Mouse (Mus musculus) midbrain, embryonic 10.5 days (tissue): ENCODE measurements around the gene Clec2g. TPM values are rescaled to one million over a fixed set of nuclear protein-coding genes. Genes with fewer than 3 reads are reported as not detected.
"Not testable (repeated sequence)": the region's sequence is repeated elsewhere in the genome, so short reads cannot be mapped to it uniquely, and the experiment has no call there.

Source experiments
- DNase-seq: peaks from one replicate; pipeline ENCODE4 v3.0.0-alpha.2; 2017; ENCODE audit warnings: low spot score
- H3K27ac ChIP-seq: fragments of 300-500 bp; sonication (generic); replicated peaks from 2 replicates; pipeline ENCODE4 v1.5.1; 2016; ENCODE audit warnings: mild to moderate bottlenecking
- H3K27me3 ChIP-seq: fragments of 300-500 bp; sonication (generic); 2 replicates; pipeline ENCODE4 v1.6.1; 2016; ENCODE audit warnings: low read depth, mild to moderate bottlenecking; ENCODE audit not compliant: poor library complexity, severe bottlenecking
- H3K36me3 ChIP-seq: fragments of 300-500 bp; sonication (generic); 2 replicates; pipeline ENCODE4 v1.6.1; 2016; ENCODE audit warnings: mild to moderate bottlenecking, moderate library complexity
- H3K4me1 ChIP-seq: fragments of 300-500 bp; sonication (generic); 2 replicates; pipeline ENCODE4 v1.6.1; 2016
- H3K4me3 ChIP-seq: fragments of 300-500 bp; sonication (generic); 2 replicates; pipeline ENCODE4 v1.5.1; 2016; ENCODE audit warnings: mild to moderate bottlenecking, moderate library complexity
- H3K9me3 ChIP-seq: fragments of 300-500 bp; sonication (generic); replicated peaks from 2 replicates; pipeline ENCODE4 v1.6.1; 2016; ENCODE audit warnings: mild to moderate bottlenecking
- WGBS: fragments of 180-500 bp; shearing (Covaris S2); methylation state at CpG from one replicate; pipeline ENCODE4 v1.1.7; 2016; 5-methylcytosine and 5-hydroxymethylcytosine counted together
- polyA plus RNA-seq: library from polyadenylated mRNA; unstranded; fragments of >200 nt; fragmentation: Nextera tagmentation; extraction: Ambion mirVana; gene quantifications from 2 replicates; pipeline ENCODE4 v1.2.1, GENCODE M21; 2016

Gene Clec2g
- polyA plus RNA-seq, 1 experiment from 2014 or later: not detected

DNA sequence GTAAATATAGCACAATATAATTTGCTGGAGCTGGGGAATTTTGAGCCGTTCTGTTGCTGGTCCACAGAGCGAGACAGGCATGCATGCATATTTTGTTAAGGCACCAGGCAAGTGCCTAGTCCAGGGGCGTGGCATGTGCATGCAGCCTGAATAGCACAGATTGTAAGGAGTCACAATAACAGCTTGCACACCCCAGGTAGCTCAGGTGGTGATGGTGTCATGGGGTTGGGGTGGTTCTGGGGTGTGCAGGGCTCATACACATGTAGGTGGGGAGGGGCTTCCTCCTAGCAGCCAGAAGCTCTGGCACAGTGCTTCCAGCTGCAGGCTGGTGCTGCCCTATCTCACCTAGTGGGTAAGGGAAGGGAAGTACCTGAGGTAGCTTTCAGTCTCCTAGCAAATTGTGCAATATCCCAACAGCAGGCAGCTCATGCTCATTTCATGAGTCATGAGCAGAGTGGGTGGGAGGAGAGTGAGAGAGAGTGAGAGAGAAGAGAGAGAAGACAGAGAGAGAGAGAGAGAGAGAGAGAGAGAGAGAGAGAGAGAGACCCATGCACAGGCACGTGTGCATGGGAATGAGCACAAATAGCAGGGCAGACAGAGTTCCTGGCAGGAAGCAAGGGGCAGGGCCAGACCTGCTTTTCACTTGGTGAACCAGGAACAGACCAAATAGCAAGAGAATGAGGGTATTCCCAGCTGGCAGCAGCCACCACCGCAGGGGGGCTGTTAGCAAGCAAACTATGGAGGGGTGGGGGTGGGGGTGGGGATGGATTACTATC lies 7.7 kb downstream of the Clec2g start:
- WGBS: 88% methylated on average over 5 of the region's 5 CpGs
- H3K27me3 ChIP-seq: no peaks in the 10 kb centered on the region
- no peaks in the 10 kb centered on the region for H3K4me1 ChIP-seq
- H3K9me3 ChIP-seq: peaks cover 8% of the 10 kb centered on the region; the same call in 1 of the 2 replicates
- no peak for DNase-seq
- no peak overlapping the region for H3K27ac ChIP-seq
- no peak overlapping the region for H3K4me3 ChIP-seq
- H3K36me3 ChIP-seq: no peaks in the 10 kb centered on the region

DNA sequence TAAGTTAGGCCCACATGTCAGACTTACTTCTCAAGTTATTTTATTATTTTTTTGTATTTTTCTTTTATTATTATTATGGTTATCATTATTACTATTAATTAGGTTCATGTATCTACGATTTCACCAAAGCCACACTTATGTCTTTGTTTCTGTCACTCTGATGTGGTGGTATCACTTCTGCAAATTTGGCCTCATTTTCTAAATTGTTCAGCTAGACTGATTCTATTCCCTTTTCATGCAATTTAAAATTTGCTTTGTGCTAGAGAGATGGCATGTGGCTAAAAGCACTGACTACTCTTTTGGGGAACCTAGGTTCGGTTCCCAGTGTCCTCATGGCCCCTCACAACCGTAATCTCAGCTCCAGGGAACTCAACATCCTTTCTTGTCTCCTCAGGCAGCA lies 11.4 kb downstream of the Clec2g start:
- 90% methylated on average over 3 of the region's 3 CpGs for WGBS
- DNase-seq: no peak
- Histone ChIP-seq H3K36me3 (no peaks in the 10 kb centered on the region), H3K4me1 (no peaks in the 10 kb centered on the region), H3K27ac (no peak overlapping the region), H3K9me3 (peaks cover 8% of the 10 kb centered on the region; the same call in 1 of the 2 replicates), H3K4me3 (no peak overlapping the region), H3K27me3 (no peaks in the 10 kb centered on the region)

DNA sequence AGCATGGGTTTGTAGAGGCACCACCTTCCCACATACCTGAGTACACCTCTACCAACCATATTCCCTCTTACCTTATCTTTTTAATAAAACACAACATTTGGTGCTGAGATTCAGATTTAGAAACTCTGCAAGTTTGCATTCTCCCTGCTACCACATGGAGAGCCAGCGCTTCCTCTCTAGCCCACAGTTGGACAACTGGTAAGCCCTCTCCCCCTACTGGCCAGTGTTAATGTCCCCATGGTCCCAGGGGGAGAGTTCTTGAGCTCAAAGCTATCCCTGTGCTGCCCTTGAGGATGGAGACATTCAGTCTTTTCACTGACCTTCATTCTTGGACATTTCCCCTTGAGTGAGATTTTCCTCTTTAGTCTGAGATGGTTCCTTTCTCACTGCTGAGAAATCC lies 26.9 kb downstream of the Clec2g start:
- no peak overlapping the region for H3K27ac ChIP-seq
- H3K36me3 ChIP-seq: no peaks in the 10 kb centered on the region
- no peak overlapping the region for H3K4me3 ChIP-seq
- H3K9me3 ChIP-seq: no peaks in the 10 kb centered on the region
- no peaks in the 10 kb centered on the region for H3K4me1 ChIP-seq
- WGBS: 92% methylated on average over 1 of the region's 1 CpGs
- no peaks in the 10 kb centered on the region for H3K27me3 ChIP-seq
- DNase-seq: no peak

DNA sequence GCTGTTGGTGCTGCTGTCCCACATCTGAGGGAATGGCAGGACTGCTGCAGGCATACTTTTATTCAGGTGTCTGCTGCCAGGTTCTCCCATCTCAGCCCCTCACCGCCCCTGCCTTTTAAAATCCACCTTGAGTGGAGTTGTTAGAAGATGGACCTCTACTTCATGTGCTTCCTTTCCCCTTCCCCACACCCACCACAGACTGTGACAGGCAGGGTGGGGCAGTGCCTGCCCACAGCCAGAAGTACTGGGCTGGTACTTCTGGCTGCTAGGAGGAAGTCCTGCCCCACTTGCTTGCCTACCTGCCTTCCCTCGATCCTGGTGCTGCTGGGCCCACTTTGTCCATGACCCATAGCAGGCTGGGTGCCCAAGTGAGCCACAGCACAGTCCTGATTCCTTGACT lies 27.9 kb downstream of the Clec2g start:
- 88% methylated on average over 2 of the region's 2 CpGs for WGBS
- not testable (repeated sequence) for H3K36me3 ChIP-seq, DNase-seq, H3K4me1 ChIP-seq, H3K4me3 ChIP-seq, H3K27ac ChIP-seq, H3K9me3 ChIP-seq, H3K27me3 ChIP-seq

DNA sequence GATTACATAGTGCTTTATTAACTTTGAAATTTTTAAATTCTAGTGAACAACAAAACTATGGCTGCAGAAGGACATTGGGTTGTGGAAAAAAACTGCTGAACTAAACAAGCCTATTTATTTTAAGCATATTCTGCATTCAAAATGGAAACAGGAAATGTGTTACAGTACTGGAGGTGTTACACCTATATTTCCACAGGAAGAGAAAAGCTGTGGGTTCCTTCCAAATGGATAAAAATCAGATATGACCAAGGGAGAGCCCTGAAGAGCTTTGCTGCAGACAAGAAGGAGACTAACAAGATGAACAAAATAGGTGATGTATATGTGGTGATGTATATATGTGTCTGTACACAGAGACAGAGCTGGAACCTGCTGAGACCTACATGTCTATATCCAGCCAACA lies 30.3 kb downstream of the Clec2g start:
- no peaks in the 10 kb centered on the region for H3K27me3 ChIP-seq
- no peak overlapping the region for H3K27ac ChIP-seq
- H3K4me1 ChIP-seq: no peaks in the 10 kb centered on the region
- H3K36me3 ChIP-seq: no peaks in the 10 kb centered on the region
- H3K4me3 ChIP-seq: no peak overlapping the region
- H3K9me3 ChIP-seq: no peaks in the 10 kb centered on the region
- no peak for DNase-seq

DNA sequence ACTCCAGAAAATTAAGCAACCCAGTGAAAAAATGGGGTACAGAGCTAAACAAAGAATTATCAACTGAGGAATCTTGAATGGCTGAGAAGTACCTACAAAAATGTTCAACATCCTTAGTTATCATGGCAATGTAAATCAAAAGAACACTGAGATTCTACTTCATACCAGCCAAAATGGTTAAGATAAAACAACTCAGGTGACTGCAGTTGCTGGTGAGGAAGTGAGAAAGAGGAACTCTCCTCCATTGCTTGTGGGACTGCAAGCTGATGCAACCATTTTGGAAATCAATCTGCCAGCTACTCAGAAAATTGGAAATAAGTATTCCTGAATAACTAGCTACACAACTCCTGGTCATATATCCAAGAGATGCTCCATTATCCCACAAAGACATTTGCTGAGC lies 34.3 kb downstream of the Clec2g start:
- Histone ChIP-seq H3K27me3 (no peaks in the 10 kb centered on the region), H3K9me3 (no peaks in the 10 kb centered on the region), H3K36me3 (no peaks in the 10 kb centered on the region), H3K27ac (no peak overlapping the region), H3K4me3 (no peak overlapping the region), H3K4me1 (no peaks in the 10 kb centered on the region)
- no peak for DNase-seq

DNA sequence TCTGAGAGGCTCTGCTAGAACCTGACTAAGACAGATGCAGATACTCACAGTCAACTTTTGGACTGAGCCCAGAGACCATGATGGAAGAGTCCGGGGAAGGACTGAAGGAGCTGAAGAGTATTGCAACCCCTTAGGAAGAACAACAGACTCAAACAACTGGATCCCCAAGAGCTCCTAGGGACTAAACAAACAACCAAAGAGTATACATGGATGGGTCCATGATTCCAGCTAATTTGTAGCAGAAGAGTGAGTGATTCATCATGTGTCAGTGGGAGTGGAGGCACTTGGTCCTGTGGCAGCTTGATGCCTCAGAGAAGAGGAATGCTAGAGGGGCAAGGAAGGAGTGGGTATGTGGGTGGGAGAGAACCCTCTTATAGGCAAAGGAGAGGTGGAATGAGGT lies 35.6 kb downstream of the Clec2g start:
- Histone ChIP-seq H3K4me3 (no peak overlapping the region), H3K9me3 (no peaks in the 10 kb centered on the region), H3K4me1 (no peaks in the 10 kb centered on the region), H3K36me3 (no peaks in the 10 kb centered on the region), H3K27me3 (no peaks in the 10 kb centered on the region), H3K27ac (no peak overlapping the region)
- WGBS: 94% methylated on average over 1 of the region's 1 CpGs
- DNase-seq: no peak

DNA sequence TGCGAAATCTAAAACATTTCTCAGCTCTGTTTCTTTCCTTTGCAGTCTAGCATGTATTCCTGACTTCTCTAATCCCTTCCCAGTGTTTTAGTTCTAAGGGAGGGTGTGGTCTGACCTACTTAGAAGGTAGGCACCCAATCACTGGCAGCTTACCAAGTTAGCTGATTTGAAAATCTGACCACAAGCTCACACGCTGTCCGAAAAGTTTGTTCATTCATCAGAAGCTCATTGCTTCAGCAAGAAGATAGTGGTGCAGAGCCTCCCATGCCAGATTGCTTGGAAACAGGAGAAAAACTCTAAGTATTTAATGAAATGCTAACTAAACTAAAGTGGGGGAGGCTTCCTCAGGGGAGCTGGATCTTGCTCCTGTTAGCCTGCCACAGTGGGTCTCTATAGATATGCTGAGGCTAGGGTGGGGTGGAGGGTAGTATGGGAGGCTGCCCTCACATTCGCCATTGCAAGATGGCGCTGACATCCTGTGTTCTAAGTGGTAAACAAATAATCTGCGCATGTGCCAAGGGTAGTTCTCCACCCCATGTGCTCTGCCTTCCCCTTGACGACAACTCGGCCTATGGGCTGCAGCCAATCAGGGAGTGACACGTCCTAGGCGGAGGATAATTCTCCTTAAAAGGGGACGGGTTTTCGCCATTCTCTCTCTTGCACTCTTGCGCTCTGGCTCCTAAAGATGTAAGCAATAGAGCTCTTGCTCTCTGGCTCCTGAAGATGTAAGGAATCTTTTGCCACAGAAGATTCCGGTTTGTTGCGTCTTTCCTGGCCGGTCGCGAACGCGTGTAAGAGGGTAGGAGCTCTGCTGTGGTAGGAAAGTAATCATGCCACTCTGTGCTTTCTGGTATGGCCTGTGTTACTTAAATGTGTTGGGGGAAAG lies 36.6 kb downstream of the Clec2g start:
- WGBS: 94% methylated on average over 20 of the region's 20 CpGs
- not testable (repeated sequence) for H3K4me3 ChIP-seq, DNase-seq, H3K4me1 ChIP-seq, H3K36me3 ChIP-seq, H3K27me3 ChIP-seq, H3K27ac ChIP-seq, H3K9me3 ChIP-seq

DNA sequence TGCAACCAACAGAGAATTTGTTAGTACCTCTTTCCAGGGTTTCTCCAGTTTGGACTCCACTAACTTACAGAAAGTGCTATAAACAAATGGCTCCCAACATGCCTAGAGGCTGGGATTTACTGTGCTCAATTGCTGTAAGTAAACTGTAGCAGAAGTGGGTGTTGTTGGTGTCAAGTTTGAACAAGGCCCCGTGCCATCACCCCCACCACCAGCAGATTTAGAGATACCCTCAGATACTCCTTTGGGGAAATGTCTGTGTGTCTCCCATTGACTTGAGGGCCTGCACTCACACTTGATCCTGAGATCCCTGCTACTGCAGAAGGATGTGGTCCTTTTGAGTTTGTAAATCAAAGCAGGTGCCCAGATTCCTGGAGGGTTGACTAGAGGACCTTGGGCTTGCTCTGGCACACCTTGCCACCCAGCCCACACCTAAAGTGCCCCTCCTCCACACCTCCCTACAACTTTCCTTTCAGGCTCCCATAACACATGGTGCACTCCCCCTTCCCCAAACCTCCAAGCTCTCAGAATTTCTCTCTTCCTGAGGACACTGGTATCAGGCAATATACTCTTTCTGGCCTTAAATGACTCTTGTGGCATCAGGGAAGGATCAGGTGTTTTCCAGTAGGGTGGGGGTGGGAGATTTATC lies 37.3 kb downstream of the Clec2g start:
- Histone ChIP-seq H3K9me3 (no peaks in the 10 kb centered on the region), H3K27ac (no peak overlapping the region), H3K27me3 (no peaks in the 10 kb centered on the region), H3K36me3 (no peaks in the 10 kb centered on the region), H3K4me3 (no peak overlapping the region), H3K4me1 (no peaks in the 10 kb centered on the region)
- no peak for DNase-seq
- 81% methylated on average over 1 of the region's 1 CpGs for WGBS

DNA sequence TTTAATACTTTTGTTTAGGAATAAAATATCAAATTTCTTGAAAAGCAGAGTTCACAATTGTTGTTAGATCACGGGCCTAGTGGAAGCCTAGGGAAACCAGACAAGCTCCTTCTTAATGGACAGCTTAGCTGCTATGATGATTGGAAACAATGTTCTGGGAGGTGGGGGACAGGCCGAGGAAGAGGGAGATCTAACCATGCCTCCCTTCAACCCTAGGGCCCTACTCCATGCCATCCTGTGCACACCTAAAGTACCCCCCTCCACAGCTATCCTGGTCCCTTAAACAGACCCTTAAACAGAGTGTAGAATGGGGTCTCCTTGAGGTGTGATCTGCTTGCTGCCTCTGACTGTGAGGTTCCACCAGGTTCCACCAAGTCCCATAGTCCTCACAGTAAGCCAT lies 38.0 kb downstream of the Clec2g start:
- DNase-seq: no peak
- H3K27me3 ChIP-seq: no peaks in the 10 kb centered on the region
- no peak overlapping the region for H3K27ac ChIP-seq
- H3K4me1 ChIP-seq: no peaks in the 10 kb centered on the region
- H3K36me3 ChIP-seq: no peaks in the 10 kb centered on the region
- 82% methylated on average over 2 of the region's 2 CpGs for WGBS
- no peak overlapping the region for H3K4me3 ChIP-seq
- no peaks in the 10 kb centered on the region for H3K9me3 ChIP-seq

DNA sequence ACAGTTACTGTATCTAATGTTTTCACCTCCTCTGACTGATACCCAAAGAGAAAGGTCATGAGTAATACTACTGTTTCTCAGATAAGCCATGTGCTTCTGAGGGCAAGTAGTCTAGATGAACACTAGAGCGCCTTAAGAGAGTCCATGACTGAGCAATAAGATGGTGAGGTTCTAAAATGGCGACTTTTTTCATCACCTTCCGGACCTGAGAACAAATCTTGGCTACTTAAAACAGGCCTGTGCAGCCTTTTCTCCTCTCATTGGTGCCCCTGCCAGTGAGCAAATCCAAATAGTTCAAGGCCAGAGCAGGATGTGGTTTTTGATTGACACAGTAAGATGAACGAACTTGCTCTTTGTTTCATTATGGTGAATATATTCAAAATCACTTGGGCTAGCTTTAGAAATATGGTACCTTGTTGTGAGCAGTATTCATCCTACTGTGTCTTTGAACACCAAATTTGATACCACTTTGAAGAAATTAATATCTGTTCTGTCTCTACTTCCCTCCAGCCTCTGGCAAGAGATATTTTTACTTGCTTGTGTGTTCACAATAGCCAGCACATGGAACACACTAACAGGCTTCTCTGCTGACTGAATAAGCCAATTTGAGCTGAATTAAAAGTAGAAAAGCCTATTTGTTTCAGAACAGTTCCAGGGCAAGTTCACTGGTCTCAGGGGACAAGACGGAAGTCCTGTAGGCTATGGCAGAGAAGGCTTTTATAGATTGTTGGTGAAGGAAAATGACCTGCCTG lies 38.7 kb downstream of the Clec2g start:
- H3K9me3 ChIP-seq: no peaks in the 10 kb centered on the region
- H3K36me3 ChIP-seq: no peaks in the 10 kb centered on the region
- no peak overlapping the region for H3K27ac ChIP-seq
- H3K27me3 ChIP-seq: no peaks in the 10 kb centered on the region
- 89% methylated on average over 5 of the region's 5 CpGs for WGBS
- no peaks in the 10 kb centered on the region for H3K4me1 ChIP-seq
- no peak overlapping the region for H3K4me3 ChIP-seq
- no peak for DNase-seq

DNA sequence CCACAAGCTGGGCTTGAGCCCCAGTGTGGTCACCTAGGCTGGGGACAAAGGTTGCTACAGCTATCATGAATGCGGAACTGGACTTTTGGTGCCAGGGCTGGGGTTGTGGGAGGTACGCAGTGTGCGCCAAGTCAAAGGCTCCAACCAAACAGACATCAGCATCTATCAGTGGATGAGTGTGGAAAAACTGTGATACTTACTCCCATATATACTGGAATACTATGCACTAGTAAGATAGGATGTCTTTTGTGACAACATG lies 39.2 kb downstream of the Clec2g start:
- H3K36me3 ChIP-seq: no peaks in the 10 kb centered on the region
- 87% methylated on average over 3 of the region's 3 CpGs for WGBS
- DNase-seq: no peak

DNA sequence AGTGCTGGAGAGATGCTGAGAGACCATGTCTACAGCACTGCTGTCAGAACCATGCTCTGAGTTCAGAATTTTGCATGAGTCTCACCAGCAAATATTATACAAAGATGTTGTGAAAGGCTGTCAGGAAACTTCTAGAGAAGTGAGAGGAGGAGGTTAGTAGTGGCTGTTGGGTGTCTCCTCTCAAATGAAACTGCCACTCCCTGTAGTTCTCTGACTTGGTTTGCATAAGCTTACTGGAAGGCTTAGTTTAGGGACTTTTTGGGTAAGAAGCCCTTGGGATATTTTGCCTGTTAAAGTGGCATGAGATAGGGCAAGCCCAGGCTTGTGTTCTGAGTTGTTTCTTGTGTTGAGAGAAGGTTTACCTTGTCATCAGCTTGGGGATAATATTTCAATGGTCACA lies 40.7 kb downstream of the Clec2g start:
- not testable (repeated sequence) for H3K4me3 ChIP-seq, H3K27ac ChIP-seq, H3K27me3 ChIP-seq, DNase-seq, H3K9me3 ChIP-seq, H3K4me1 ChIP-seq, H3K36me3 ChIP-seq

More for the DNA sequence above, 39.2 kb downstream of the Clec2g start:
- Histone ChIP-seq H3K27me3 (no peaks in the 10 kb centered on the region), H3K9me3 (no peaks in the 10 kb centered on the region), H3K27ac (no peak overlapping the region), H3K4me1 (no peaks in the 10 kb centered on the region), H3K4me3 (no peak overlapping the region)
